Mouse (Mus musculus) testis, adult 2 months (tissue): ENCODE data around the gene Aplp2.

ENCODE experiments used
- CTCF ChIP-seq: fragments of 200-500 bp; IDR thresholded peaks from 2 replicates; pipeline ENCODE4 v1.5.1; 2012; ENCODE audit warnings: low read depth, mild to moderate bottlenecking, inconsistent platforms, low read length, moderate library complexity; ENCODE audit not compliant: control insufficient read depth, insufficient read depth, insufficient replicate concordance
- POLR2A ChIP-seq: fragments of 200-500 bp; IDR thresholded peaks from 2 replicates; pipeline ENCODE4 v1.6.1; 2012; ENCODE audit warnings: low read depth, mild to moderate bottlenecking, inconsistent platforms, low read length, moderate library complexity; ENCODE audit not compliant: control insufficient read depth

DNA sequence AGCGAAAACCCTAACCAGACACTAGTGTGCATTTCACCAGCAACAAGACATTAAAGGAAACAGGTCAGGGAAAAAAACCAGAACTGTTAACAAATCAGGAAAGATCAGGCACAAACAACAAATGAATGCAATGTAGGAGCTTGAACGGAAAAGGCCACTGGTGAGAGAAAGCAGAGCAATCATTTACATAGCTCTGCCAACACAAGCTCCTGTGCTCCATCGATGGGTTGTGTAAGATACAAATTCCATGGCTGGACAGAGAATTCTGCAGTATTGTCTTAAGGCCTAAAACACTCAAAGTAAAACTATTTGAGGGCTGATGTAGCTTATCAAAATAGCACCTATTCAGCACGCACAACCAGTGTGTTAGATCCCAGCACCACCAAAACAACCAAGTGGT lies 28.6 kb downstream of the Aplp2 start:
- TF ChIP-seq CTCF (no peak), POLR2A (no peak)
